Mouse (Mus musculus) kidney, embryonic 14.5 days (tissue): ENCODE data around the gene Slc7a5. TPM values are rescaled to one million over a fixed set of nuclear protein-coding genes. Genes with fewer than 3 reads are reported as not detected.

Experiments
- ATAC-seq: fragments of 200-750 bp; cut with Nextera tagmentation; 2 replicates; pipeline ENCODE4 v1.8.0; 2017; ENCODE audit warnings: moderate number of reproducible peaks, mild to moderate bottlenecking, moderate TSS enrichment, moderate library complexity; ENCODE audit not compliant: low FRiP score, low TSS enrichment
- H3K27ac ChIP-seq: fragments of 300-500 bp; sonication (generic); 2 replicates; pipeline ENCODE4 v1.5.1; 2014; ENCODE audit warnings: low read depth, mild to moderate bottlenecking, low read length, moderate library complexity, mixed read lengths
- H3K27me3 ChIP-seq: fragments of 300-500 bp; sonication (generic); 2 replicates; pipeline ENCODE4 v1.6.1; 2014; ENCODE audit warnings: mild to moderate bottlenecking, low read length; ENCODE audit not compliant: control insufficient read depth, insufficient read depth
- H3K36me3 ChIP-seq: fragments of 300-500 bp; sonication (generic); 2 replicates; pipeline ENCODE4 v1.6.1; 2014; ENCODE audit warnings: low read length, mixed read lengths; ENCODE audit not compliant: control insufficient read depth, insufficient read depth
- H3K4me1 ChIP-seq: fragments of 300-500 bp; sonication (generic); 2 replicates; pipeline ENCODE4 v1.6.1; 2014; ENCODE audit warnings: low read length, mixed read lengths; ENCODE audit not compliant: control insufficient read depth, insufficient read depth
- H3K4me2 ChIP-seq: fragments of 300-500 bp; sonication (generic); replicated peaks from 2 replicates; pipeline ENCODE4 v1.6.1; 2014; ENCODE audit warnings: low read depth, mild to moderate bottlenecking, low read length
- H3K4me3 ChIP-seq: fragments of 300-500 bp; sonication (generic); 2 replicates; pipeline ENCODE4 v1.5.1; 2014; ENCODE audit warnings: mild to moderate bottlenecking, low read length
- H3K9ac ChIP-seq: fragments of 300-500 bp; sonication (generic); 2 replicates; pipeline ENCODE4 v1.6.1; 2014; ENCODE audit warnings: low read depth, mild to moderate bottlenecking, low read length, moderate library complexity
- H3K9me3 ChIP-seq: fragments of 300-500 bp; sonication (generic); 2 replicates; pipeline ENCODE4 v1.6.1; 2016; ENCODE audit warnings: low read length; ENCODE audit not compliant: control insufficient read depth
- WGBS: fragments of 180-500 bp; shearing (Covaris S2); extraction: QIAGEN DNeasy Blood & Tissue Kit; methylation state at CpG from one replicate; pipeline ENCODE4 v1.1.7; 2014; 5-methylcytosine and 5-hydroxymethylcytosine counted together
- polyA plus RNA-seq: library from polyadenylated mRNA; unstranded; fragments of >200 nt; fragmentation: Nextera tagmentation; extraction: Ambion mirVana; gene quantifications from 2 replicates; pipeline ENCODE4 v1.2.1, GENCODE M21; 2014

Slc7a5 gene
- polyA plus RNA-seq, 1 experiment from 2014 or later = 25.9 TPM

DNA sequence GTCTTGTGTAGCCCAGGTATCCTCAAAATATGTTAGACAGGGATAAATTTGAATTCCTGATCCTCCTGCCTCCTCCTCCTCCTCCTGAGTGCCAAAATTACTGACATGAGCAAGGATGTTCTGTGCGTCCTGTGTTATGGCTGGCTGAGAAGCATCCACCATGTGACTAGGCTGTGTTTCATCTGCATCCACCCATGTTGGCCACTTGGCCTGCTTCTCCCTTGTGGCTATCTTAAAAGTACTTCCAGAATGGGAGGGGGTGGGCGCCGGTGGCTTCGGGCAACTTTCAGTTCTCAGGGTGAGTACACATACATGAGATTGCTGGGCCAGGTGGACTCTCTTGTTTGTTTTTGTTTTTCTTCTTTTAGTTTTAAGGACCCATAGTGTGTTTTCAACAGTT, 11.7 kb upstream of the Slc7a5 start:
- Histone ChIP-seq H3K4me3 (no peak overlapping the region), H3K4me1 (peaks cover 16% of the 10 kb centered on the region), H3K36me3 (no peaks in the 10 kb centered on the region), H3K9me3 (no peaks in the 10 kb centered on the region), H3K27me3 (no peaks in the 10 kb centered on the region), H3K9ac (no peak overlapping the region), H3K4me2 (no peak overlapping the region), H3K27ac (0 out of 2 replicates have a peak overlapping the region, but pooled peaks have one; percentile 24)
- WGBS = 44% methylated on average over 4 of the region's 4 CpGs
- no peak for ATAC-seq

DNA sequence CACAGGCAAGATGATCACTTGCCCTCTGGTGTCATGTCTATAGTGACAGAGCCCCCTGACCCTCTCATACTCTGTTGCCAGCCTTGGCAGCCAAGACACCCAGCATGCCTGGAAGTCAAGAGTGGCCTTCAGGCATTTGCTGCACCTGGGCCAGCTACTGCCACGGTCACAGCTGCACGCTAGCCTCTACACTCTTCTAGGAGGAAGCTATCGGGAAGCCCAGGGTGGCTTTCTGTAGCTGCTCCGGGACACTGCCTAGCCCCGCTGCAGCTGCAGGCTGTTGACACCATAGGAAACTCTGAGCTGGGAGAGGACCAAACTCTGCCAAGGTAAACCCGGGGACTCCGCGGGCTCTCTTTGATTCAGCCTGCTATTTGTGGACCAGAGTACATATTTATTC, 5.9 kb upstream of the Slc7a5 start:
- Histone ChIP-seq H3K36me3 (no peaks in the 10 kb centered on the region), H3K9ac (no peak overlapping the region), H3K4me3 (no peak overlapping the region), H3K9me3 (no peaks in the 10 kb centered on the region), H3K27ac (no peak overlapping the region), H3K27me3 (no peaks in the 10 kb centered on the region), H3K4me1 (peaks cover 4% of the 10 kb centered on the region; the same call in 1 of the 2 replicates), H3K4me2 (no peak overlapping the region)
- 89% methylated on average over 8 of the region's 8 CpGs for WGBS
- ATAC-seq = no peak

DNA sequence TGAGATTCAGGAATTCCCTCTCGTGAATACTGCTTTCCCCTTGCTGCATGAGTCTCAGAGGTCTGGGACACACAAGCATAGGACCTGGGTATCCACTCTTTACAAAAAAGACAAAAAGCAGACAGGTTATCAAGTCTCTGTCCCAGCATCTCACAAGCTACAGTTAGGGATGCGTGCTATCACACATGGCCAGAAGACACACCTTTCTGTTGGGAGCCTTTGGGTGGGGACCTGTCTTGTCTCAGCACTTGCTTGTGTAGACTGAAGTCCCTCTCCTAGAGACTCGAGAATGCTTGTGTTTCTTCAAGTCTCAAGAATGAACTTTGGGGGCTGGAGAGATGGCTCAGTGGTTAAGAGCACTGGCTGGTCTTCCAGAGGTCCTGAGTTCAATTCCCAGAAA, 5.3 kb upstream of the Slc7a5 start:
- 71% methylated on average over 3 of the region's 3 CpGs for WGBS
- H3K27ac ChIP-seq = no peak overlapping the region

DNA sequence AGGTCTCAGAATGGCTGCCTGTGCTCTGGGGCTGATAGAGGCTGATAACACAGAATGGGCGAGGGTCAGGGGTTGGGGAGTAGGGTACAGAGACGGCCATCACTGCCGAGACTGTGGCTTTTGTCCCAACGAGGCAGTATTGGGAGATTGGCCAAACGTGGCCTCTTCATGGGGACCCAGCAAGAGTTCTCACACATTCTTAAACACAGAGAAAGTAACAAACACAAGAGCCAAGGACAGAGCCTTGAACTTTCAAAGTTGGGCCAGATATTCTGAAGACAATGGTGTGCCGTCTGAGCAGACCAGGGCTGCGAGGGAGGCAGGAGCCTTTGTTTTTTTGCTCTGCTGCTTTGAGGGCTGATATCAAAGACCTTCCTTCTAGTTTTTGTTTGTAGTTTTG, 4.5 kb upstream of the Slc7a5 start:
- H3K4me1 ChIP-seq = peaks cover 9% of the 10 kb centered on the region; the same call in 1 of the 2 replicates
- no peak overlapping the region for H3K27ac ChIP-seq
- H3K4me2 ChIP-seq = no peak overlapping the region
- ATAC-seq = no peak
- no peak overlapping the region for H3K4me3 ChIP-seq
- H3K9ac ChIP-seq = no peak overlapping the region
- H3K27me3 ChIP-seq = no peaks in the 10 kb centered on the region
- no peaks in the 10 kb centered on the region for H3K9me3 ChIP-seq
- WGBS = 71% methylated on average over 7 of the region's 7 CpGs
- no peaks in the 10 kb centered on the region for H3K36me3 ChIP-seq

More for the DNA sequence above, 5.3 kb upstream of the Slc7a5 start:
- ATAC-seq = no peak
- no peak overlapping the region for H3K9ac ChIP-seq
- peaks cover 8% of the 10 kb centered on the region; the same call in 1 of the 2 replicates for H3K4me1 ChIP-seq
- H3K36me3 ChIP-seq = no peaks in the 10 kb centered on the region
- no peak overlapping the region for H3K4me2 ChIP-seq
- no peaks in the 10 kb centered on the region for H3K27me3 ChIP-seq
- H3K9me3 ChIP-seq = no peaks in the 10 kb centered on the region
- no peak overlapping the region for H3K4me3 ChIP-seq

DNA sequence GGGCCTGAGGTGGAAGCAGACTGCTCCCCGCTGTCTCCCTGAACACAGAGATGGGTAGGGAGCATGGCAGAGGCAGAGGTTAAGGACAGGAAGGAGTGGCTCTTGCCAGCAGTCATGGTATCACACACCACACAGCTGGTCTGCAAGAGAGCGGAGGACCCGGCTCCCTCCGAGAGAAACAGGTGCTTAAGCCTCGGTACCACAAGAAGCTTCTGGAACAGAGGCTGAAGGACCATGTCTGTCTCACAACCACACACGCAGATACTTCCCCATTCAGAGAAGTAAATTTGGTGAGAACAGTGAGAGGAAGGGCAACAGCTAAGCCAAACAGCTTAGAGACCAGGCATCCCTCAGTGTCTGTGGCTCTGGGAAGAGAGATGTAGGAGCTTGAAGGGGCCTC, 3.9 kb upstream of the Slc7a5 start:
- no peaks in the 10 kb centered on the region for H3K27me3 ChIP-seq
- WGBS = 94% methylated on average over 6 of the region's 6 CpGs
- no peaks in the 10 kb centered on the region for H3K9me3 ChIP-seq
- no peak overlapping the region for H3K4me3 ChIP-seq
- H3K4me2 ChIP-seq = no peak overlapping the region
- no peak for ATAC-seq
- no peak overlapping the region for H3K9ac ChIP-seq
- no peak overlapping the region for H3K27ac ChIP-seq
- H3K4me1 ChIP-seq = peaks cover 9% of the 10 kb centered on the region; the same call in 1 of the 2 replicates
- no peaks in the 10 kb centered on the region for H3K36me3 ChIP-seq

DNA sequence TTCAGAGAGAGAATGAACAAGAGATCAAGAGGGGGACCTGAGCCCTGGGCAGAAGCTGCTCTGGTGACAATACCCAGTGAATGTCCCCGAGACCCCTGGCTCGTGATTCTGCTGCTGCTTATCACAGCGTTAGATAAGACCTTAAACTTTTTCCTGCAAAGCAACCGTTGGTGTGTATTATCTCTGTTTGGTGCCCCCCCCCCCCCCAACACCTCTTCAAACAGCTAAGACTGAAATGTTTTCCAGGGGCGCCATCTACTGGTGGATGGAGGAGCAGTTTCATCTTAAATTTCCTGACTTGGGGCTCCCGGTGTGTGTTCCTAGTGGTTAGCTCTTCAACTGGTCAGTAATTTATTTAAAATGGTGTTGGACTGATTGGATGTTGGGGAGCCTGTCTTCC, 2.2 kb upstream of the Slc7a5 start:
- Histone ChIP-seq H3K9me3 (no peaks in the 10 kb centered on the region), H3K27me3 (no peaks in the 10 kb centered on the region)
- no peak for ATAC-seq

DNA sequence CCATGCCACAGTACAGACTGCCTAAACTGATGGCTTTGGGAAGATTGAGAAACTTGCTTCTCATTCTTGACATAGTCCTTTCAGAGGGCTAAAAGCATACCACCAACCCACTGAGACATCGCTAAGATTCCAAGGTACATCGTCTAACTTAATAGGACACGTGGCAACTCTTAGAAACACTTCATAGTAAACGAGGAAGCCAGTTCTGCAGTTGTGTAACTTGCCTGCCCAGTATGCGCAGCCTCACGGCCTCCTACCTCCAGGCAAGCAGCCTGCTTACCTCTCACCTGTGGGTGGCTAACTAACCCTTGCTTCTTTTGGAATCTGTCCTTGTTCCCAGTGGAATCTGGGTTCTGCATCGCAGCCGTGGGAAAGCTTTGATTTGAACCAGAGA, 1.7 kb upstream of the Slc7a5 start:
- H3K9ac ChIP-seq = no peak overlapping the region
- H3K27ac ChIP-seq = no peak overlapping the region
- H3K4me1 ChIP-seq = peaks cover 25% of the 10 kb centered on the region
- H3K4me3 ChIP-seq = no peak overlapping the region
- 70% methylated on average over 8 of the region's 8 CpGs for WGBS
- no peaks in the 10 kb centered on the region for H3K27me3 ChIP-seq
- ATAC-seq = no peak
- no peak overlapping the region for H3K4me2 ChIP-seq
- no peaks in the 10 kb centered on the region for H3K9me3 ChIP-seq
- no peaks in the 10 kb centered on the region for H3K36me3 ChIP-seq

More for the DNA sequence above, 2.2 kb upstream of the Slc7a5 start:
- 9% methylated on average over 6 of the region's 6 CpGs for WGBS
- no peak overlapping the region for H3K27ac ChIP-seq
- peaks cover 25% of the 10 kb centered on the region for H3K4me1 ChIP-seq
- no peak overlapping the region for H3K4me3 ChIP-seq
- H3K36me3 ChIP-seq = no peaks in the 10 kb centered on the region
- no peak overlapping the region for H3K9ac ChIP-seq
- no peak overlapping the region for H3K4me2 ChIP-seq

DNA sequence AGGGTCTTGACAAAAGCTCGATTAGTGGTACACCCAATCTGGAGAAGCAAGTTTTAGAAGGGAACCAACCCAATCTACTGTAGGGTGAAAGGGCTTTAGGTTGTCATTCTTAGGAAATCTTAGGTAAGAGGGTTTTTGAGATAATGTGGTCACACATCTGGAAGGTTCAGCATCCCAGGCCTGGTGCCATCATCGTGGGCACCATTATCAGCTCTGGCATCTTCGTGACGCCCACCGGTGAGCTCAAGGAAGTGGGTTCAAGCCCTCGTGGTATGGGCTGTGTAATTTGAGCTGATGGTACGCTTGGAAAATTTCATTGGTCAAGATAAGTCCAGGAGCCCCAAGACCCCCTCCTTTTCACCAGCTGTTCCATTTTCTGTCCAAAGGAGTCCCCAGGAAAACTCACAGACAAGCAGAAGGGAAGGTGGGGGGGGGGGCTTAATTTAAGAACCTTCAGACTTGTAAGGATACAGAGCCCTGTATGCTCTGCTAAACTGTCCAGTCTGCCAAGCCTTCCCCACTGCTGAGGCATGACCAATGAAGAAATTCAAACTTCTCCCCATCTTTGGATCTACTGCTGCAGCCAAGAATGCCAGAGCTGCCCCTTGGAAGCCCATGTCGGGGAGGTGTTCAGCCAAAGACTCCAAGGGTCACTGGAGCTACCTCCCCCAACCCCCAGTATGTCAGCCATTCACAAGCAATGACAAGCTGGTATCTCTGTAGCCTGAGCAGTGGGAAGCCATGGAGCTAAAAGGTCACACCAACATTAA, 1.1 kb upstream of the Slc7a5 start:
- 33% methylated on average over 8 of the region's 8 CpGs for WGBS
- Histone ChIP-seq H3K27ac (no peak overlapping the region), H3K36me3 (no peaks in the 10 kb centered on the region), H3K4me1 (peaks cover 25% of the 10 kb centered on the region), H3K4me3 (no peak overlapping the region), H3K9ac (no peak overlapping the region), H3K9me3 (no peaks in the 10 kb centered on the region), H3K27me3 (no peaks in the 10 kb centered on the region), H3K4me2 (peak overlapping the region; percentile 97)
- no peak for ATAC-seq
